Mouse (Mus musculus) CH12.LX (cell line): ENCODE results near the gene Nphs2.

Experiments used
- CTCF ChIP-seq, 2 experiments: IDR thresholded peaks in 1 of 2; conservative IDR thresholded peaks in 1 of 2; 2 replicates each; pipeline ENCODE4 v1.5.1; 2011 to 2012; ENCODE audit warnings: low read depth in 2 of 2, low read length in 2 of 2, improper control_type of control experiment in 1 of 2, inconsistent platforms in 1 of 2, mild to moderate bottlenecking in 1 of 2, moderate library complexity in 1 of 2
- MEF2A ChIP-seq: IDR thresholded peaks from 2 replicates; pipeline ENCODE4 v1.6.1; 2014; ENCODE audit warnings: low read depth, mild to moderate bottlenecking, inconsistent platforms, low read length, improper control_type of control experiment, borderline replicate concordance
- POLR2A ChIP-seq: IDR thresholded peaks from 2 replicates; pipeline ENCODE4 v1.6.1; 2011; ENCODE audit warnings: low read depth, mild to moderate bottlenecking, improper control_type of control experiment, low read length
- TBP ChIP-seq: conservative IDR thresholded peaks from 2 replicates; pipeline ENCODE4 v1.6.1; 2011; ENCODE audit warnings: low read depth, low read length, improper control_type of control experiment

DNA sequence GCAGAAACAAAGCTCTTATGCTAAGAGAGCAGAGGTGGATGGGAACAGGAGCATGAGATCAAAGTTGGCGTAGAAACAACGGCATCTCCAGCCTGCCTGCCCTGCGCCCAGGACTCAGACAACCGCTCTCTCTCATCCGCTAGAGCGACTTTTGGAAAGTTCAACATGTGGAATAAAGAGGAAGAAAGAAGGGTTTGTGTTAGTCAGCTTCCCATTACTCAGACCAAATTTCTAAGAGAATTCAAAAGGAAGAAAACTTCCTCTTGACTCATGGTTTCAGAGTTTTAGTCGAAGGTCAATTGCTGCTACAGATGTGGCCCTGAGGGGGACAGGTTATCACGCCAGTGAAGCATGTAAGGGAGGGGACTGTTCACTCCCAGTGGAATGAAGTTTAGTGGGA, 46.6 kb upstream of the Nphs2 start:
- no peak for TF ChIP-seq POLR2A
- no peak for TF ChIP-seq TBP
- no peak for TF ChIP-seq MEF2A
- TF ChIP-seq CTCF (conservative IDR thresholded peaks at IDR 0.05 in 1 of 2, IDR thresholded peaks at IDR 0.05 in 1 of 2; ENCODE audit: low read depth in 2 of 2, low read length in 2 of 2) = no peak
